Mouse (Mus musculus) ES-Bruce4 (cell line): ENCODE measurements at regions not wholly inside any gene's neighbourhood (a gene's known extent, or its start where the extent isn't known, plus 50 kb on each side); places are given as distances from the start of the nearest gene placed in this dataset.

Experiments
- CTCF ChIP-seq: IDR thresholded peaks from one replicate; pipeline ENCODE4 v1.8.1; 2011; ENCODE audit warnings: low read depth, low read length
- EP300 ChIP-seq: IDR thresholded peaks from 2 replicates; pipeline ENCODE4 v1.6.1; 2011; ENCODE audit warnings: low read depth, low read length; ENCODE audit not compliant: insufficient read depth
- POLR2A ChIP-seq: IDR thresholded peaks from one replicate; pipeline ENCODE4 v1.8.1; 2011; ENCODE audit warnings: low read length; ENCODE audit not compliant: insufficient read depth

DNA sequence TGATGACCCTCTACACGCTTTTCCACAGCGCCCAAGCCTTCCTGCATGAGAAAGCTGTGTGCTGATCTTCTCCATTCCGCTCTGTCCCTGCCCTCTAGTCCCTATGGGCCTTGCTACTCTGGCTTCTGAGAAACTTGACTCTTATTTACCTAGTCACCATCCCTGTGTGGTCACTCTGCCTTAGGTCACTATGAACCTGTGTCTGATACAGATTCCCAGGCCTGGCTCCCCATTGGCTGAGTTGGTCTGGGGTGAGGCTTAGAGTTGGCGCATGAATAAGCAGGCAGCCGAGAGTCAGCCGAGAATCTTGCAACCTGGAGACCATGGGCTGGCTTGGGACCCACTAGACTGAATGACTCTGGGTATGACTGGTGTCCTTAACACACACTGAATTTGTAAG, 373.5 kb downstream of the Sox9 start:
- TF ChIP-seq POLR2A (no peak), CTCF (no peak), EP300 (no peak)
